Mouse (Mus musculus) hindbrain, embryonic 15.5 days (tissue): ENCODE data around the gene Limk1. TPM values are rescaled to one million over a fixed set of nuclear protein-coding genes. Genes with fewer than 3 reads are reported as not detected.

Source experiments
- ATAC-seq: fragments of 200-750 bp; cut with Nextera tagmentation; 2 replicates; pipeline ENCODE4 v1.8.0; 2017; ENCODE audit warnings: low read depth, moderate number of reproducible peaks, moderate TSS enrichment; ENCODE audit not compliant: low FRiP score
- H3K27ac ChIP-seq: fragments of 300-500 bp; sonication (generic); replicated peaks from 2 replicates; pipeline ENCODE4 v1.5.1; 2015; ENCODE audit warnings: mild to moderate bottlenecking, inconsistent platforms
- H3K27me3 ChIP-seq: fragments of 300-500 bp; sonication (generic); 2 replicates; pipeline ENCODE4 v1.6.1; 2015; ENCODE audit warnings: control low read depth, inconsistent platforms
- H3K36me3 ChIP-seq: fragments of 300-500 bp; sonication (generic); 2 replicates; pipeline ENCODE4 v1.6.1; 2015; ENCODE audit warnings: control low read depth, inconsistent platforms
- H3K4me1 ChIP-seq: fragments of 300-500 bp; sonication (generic); replicated peaks from 2 replicates; pipeline ENCODE4 v1.6.1; 2015; ENCODE audit warnings: control low read depth, inconsistent platforms
- H3K4me2 ChIP-seq: fragments of 300-500 bp; sonication (generic); 2 replicates; pipeline ENCODE4 v1.6.1; 2015; ENCODE audit warnings: moderate library complexity, mild to moderate bottlenecking, inconsistent platforms
- H3K4me3 ChIP-seq: fragments of 300-500 bp; sonication (generic); 2 replicates; pipeline ENCODE4 v1.5.1; 2015; ENCODE audit warnings: mild to moderate bottlenecking, inconsistent platforms
- H3K9ac ChIP-seq: fragments of 300-500 bp; sonication (generic); 2 replicates; pipeline ENCODE4 v1.6.1; 2015; ENCODE audit warnings: inconsistent platforms
- H3K9me3 ChIP-seq: fragments of 300-500 bp; sonication (generic); 2 replicates; pipeline ENCODE4 v1.6.1; 2016; ENCODE audit warnings: control low read depth, inconsistent platforms
- WGBS: fragments of 180-500 bp; shearing (Covaris S2); methylation state at CpG from one replicate; pipeline ENCODE4 v1.1.7; 2015; 5-methylcytosine and 5-hydroxymethylcytosine counted together
- polyA plus RNA-seq: library from polyadenylated mRNA; unstranded; fragments of >200 nt; fragmentation: Nextera tagmentation; extraction: Ambion mirVana; gene quantifications from 2 replicates; pipeline ENCODE4 v1.2.1, GENCODE M21; 2015

The Limk1 gene
- polyA plus RNA-seq, 1 experiment from 2014 or later = 25.8 TPM

DNA sequence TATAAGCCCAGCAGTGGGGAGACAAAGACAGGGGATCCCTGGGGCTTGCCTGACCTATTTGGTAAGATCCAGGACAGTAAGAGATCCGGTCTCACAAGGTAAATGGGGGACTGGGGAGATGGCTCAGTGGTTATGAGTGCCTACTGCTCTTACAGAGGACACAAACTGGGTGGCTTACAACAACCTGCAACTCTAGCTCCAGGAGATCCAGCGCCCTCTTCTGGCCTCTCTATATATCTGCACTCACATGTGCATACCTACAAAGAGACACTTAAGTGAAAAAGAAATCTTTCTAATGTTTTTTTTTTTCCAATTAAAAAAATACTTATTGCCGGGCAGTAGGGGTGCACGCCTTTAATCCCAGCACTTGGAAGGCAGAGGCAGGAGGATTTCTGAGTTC, 41.9 kb downstream of the Limk1 start:
- Histone ChIP-seq H3K4me2 (no peak overlapping the region), H3K9ac (no peak overlapping the region), H3K27me3 (no peaks in the 10 kb centered on the region), H3K4me3 (no peak overlapping the region), H3K27ac (no peak overlapping the region), H3K36me3 (no peaks in the 10 kb centered on the region), H3K4me1 (no peaks in the 10 kb centered on the region), H3K9me3 (no peaks in the 10 kb centered on the region)
- no peak for ATAC-seq
- 78% methylated on average over 4 of the region's 4 CpGs for WGBS

DNA sequence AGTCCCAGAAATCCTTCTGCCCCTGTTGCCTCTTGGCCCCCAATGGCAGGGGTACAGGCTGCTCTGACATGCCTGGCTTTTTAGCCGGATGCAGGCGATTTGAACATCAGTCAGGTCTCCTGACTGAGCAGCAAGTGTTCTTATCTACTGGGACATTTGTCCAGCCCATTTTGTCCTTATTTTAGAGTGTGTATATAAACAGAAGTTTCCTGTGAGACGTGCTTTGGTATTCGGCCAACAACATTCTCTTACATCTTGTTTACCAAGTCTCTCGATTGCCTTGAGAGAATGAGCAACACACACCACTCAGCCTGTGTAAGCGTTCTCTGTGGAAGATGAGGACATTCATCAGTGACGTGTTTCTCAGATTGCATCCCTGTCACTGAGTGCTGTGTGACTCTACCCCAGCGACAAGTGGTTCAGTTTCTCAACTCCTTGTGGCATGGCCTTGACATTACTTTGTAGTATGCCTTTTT, 43.7 kb downstream of the Limk1 start:
- no peak overlapping the region for H3K4me2 ChIP-seq
- 75% methylated on average over 8 of the region's 8 CpGs for WGBS
- H3K36me3 ChIP-seq = no peaks in the 10 kb centered on the region
- no peaks in the 10 kb centered on the region for H3K9me3 ChIP-seq
- H3K4me3 ChIP-seq = no peak overlapping the region
- H3K27me3 ChIP-seq = no peaks in the 10 kb centered on the region
- no peak for ATAC-seq
- peaks cover 3% of the 10 kb centered on the region; the same call in 1 of the 2 replicates for H3K4me1 ChIP-seq
- no peak overlapping the region for H3K9ac ChIP-seq
- no peak overlapping the region for H3K27ac ChIP-seq

DNA sequence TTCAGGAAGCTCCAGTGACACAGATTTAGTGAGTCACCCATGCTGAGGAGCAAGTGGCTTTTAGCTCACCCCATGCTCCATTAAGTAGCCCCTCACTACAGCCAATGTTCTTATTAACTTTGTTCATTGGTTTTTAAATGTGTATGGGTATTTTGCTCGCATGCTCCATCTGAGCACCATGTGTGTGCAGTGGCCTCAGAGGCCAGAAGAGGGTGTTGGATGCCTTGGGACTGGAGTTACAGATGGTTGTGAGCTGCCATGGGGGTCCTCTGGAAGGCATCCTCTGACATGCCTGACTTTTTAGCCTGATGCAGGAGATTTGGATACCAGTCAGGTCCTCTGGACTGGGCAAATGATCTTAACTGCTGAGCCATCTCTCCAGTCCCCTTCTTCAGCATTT, 44.3 kb downstream of the Limk1 start:
- peaks cover 5% of the 10 kb centered on the region; the same call in 1 of the 2 replicates for H3K4me1 ChIP-seq
- no peak overlapping the region for H3K27ac ChIP-seq
- no peaks in the 10 kb centered on the region for H3K27me3 ChIP-seq
- no peaks in the 10 kb centered on the region for H3K9me3 ChIP-seq
- no peak for ATAC-seq
- no peak overlapping the region for H3K4me2 ChIP-seq
- no peaks in the 10 kb centered on the region for H3K36me3 ChIP-seq
- H3K9ac ChIP-seq = no peak overlapping the region
- WGBS = 83% methylated on average over 1 of the region's 1 CpGs
- no peak overlapping the region for H3K4me3 ChIP-seq

DNA sequence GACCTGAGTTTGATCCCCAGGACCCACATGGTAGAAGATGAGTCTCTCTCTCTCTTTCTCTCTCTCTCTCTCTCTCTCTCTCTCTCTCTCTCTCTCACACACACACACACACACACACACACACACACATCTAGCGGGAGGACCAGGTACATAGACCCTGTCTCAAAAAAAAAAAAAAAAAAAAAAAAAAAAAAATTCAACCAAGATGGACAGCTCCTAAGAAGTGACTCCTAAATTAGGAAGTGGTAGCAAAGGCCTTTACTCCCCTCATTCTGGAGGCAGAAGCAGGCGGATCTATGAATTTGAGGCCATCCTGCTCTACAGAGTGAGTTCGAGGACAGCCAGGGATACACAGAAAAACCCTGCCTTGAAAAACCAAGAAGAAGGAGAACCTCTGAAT, 48.0 kb downstream of the Limk1 start:
- H3K9ac ChIP-seq = no peak overlapping the region
- H3K4me1 ChIP-seq = peaks cover 19% of the 10 kb centered on the region
- 0 out of 2 replicates have a peak, but pooled peaks cover 4% of the 10 kb centered on the region for H3K36me3 ChIP-seq
- 90% methylated on average over 3 of the region's 3 CpGs for WGBS
- no peak for ATAC-seq
- no peaks in the 10 kb centered on the region for H3K27me3 ChIP-seq
- H3K27ac ChIP-seq = no peak overlapping the region
- no peak overlapping the region for H3K4me2 ChIP-seq
- H3K4me3 ChIP-seq = no peak overlapping the region
- H3K9me3 ChIP-seq = no peaks in the 10 kb centered on the region

DNA sequence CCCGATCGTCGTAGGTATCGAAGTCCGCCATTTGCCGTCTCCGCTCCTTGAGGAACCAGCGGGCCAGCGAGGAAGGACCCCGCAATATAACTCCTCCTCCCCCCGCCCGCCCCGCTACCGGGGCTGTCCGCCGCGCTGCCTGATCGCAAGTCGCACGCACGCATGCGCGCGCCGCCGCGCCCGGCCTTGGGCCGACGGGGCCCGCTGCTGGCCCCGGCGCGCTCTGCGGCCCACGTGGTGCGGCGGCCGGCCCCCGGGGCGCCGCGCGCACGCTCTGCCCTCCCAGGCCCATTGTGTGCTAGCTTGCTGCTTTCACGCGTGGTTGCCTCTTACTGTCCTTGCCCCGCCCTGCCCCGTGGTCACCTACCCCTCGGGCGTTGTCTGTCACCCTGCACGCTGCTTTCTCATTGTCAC, 49.1 kb downstream of the Limk1 start, which contains the start of gene Eif4h:
Gene Eif4h (minus strand): TSS at position 222 of the 414 bp plus-strand sequence.
- 0 out of 2 replicates have a peak, but pooled peaks cover 4% of the 10 kb centered on the region for H3K36me3 ChIP-seq
- peak within 1 kb of the TSS; percentile 82 for H3K4me2 ChIP-seq
- WGBS = under 1% methylated on average over 52 of the region's 52 CpGs
- H3K27ac ChIP-seq = peak within 1 kb of the TSS; percentile 96
- ATAC-seq = peak; percentile 92
- no peaks in the 10 kb centered on the region for H3K9me3 ChIP-seq
- peaks cover 19% of the 10 kb centered on the region for H3K4me1 ChIP-seq
- peak within 1 kb of the TSS; percentile 99 for H3K9ac ChIP-seq
- no peaks in the 10 kb centered on the region for H3K27me3 ChIP-seq
- peak within 1 kb of the TSS; percentile 97 for H3K4me3 ChIP-seq

DNA sequence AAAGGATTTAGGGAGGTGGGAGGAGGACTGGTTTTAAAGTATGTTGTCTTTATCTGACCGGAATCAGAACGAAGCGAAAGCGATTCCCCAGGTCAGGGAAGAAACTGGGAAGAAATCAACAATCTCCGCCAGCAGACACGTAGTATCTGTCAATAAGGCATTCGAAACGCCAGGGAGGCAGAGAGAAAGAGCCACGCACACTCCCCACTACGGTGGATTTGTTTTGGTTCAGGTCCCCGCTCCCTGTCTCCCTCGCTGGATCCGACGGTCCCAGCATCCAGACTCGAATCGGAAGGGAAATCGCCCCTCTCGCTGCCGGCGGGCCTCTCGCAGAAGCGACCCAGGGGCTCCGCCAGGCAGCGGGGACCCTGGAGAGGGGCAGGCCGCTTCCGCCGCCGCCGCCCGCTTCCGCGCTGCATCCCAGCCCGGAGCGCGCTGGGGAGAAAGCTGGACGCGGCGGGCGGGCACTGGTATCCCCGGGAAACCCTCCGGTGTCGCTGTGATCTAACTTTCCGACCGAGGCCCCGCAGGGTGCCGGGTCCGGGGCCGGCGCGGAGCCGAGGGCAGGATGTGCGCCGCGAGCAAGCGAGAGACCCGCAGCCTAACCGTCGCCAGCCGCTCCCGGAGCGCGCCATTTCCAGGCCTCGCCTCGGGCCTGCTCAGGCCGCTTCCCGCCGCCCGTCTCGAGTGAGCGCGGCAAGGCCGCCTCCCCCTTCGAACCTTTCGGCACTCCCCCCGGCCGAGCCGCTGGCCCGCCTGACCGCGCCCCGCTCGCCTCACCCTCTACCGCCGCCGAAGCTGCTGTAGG, 49.7 kb downstream of the Limk1 start:
- H3K36me3 ChIP-seq = 0 out of 2 replicates have a peak, but pooled peaks cover 4% of the 10 kb centered on the region
- peak overlapping the region; percentile 99 for H3K9ac ChIP-seq
- peak overlapping the region; percentile 97 for H3K4me3 ChIP-seq
- H3K4me1 ChIP-seq = peaks cover 19% of the 10 kb centered on the region
- H3K27ac ChIP-seq = peak overlapping the region; percentile 96
- peak; percentile 80 for ATAC-seq
- H3K27me3 ChIP-seq = no peaks in the 10 kb centered on the region
- peak overlapping the region; percentile 82 for H3K4me2 ChIP-seq
- under 1% methylated on average over 78 of the region's 85 CpGs for WGBS
- no peaks in the 10 kb centered on the region for H3K9me3 ChIP-seq

- H3K4me2 ChIP-seq = peak overlapping the region; percentile 82
- no peak for ATAC-seq
- WGBS = 35% methylated on average over 5 of the region's 5 CpGs
- 0 out of 2 replicates have a peak, but pooled peaks cover 4% of the 10 kb centered on the region for H3K36me3 ChIP-seq
- peak overlapping the region; percentile 99 for H3K9ac ChIP-seq
- no peaks in the 10 kb centered on the region for H3K27me3 ChIP-seq
- H3K4me3 ChIP-seq = peak overlapping the region; percentile 97
- H3K9me3 ChIP-seq = no peaks in the 10 kb centered on the region
- peaks cover 19% of the 10 kb centered on the region for H3K4me1 ChIP-seq
- peak overlapping the region; percentile 96 for H3K27ac ChIP-seq
Observed at GRCm38 (mm10) chr5:134637820-134638367, 50.5 kb downstream of the Limk1 start.

DNA sequence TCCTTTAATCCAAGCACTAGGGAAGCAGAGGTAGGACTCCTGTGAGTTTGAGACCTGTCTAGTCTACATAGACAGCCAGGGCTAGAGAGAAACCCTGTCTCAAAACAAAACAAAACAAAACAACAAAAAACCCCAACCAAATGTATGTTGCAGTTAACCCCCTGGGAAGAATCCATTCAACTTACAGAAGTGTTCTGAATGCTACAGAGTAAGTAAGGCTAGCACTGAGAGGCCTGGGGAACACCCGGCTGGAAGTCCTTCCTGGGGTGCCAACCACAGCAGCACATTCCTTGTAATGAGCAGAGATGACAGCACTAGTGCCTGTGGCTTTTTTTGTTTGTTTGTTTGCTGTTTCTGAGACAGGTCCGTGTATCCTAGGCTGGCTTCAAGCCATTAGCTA, 55.6 kb downstream of the Limk1 start:
- peaks cover 10% of the 10 kb centered on the region for H3K4me1 ChIP-seq
- no peak overlapping the region for H3K4me2 ChIP-seq
- H3K27me3 ChIP-seq = no peaks in the 10 kb centered on the region
- H3K9me3 ChIP-seq = no peaks in the 10 kb centered on the region
- H3K27ac ChIP-seq = no peak overlapping the region
- no peak for ATAC-seq
- no peak overlapping the region for H3K4me3 ChIP-seq
- no peak overlapping the region for H3K9ac ChIP-seq
- H3K36me3 ChIP-seq = peaks cover 8% of the 10 kb centered on the region
- WGBS = 52% methylated on average over 2 of the region's 2 CpGs

- no peak overlapping the region for H3K4me2 ChIP-seq
- peaks cover 26% of the 10 kb centered on the region for H3K36me3 ChIP-seq
- no peak overlapping the region for H3K4me3 ChIP-seq
- ATAC-seq = no peak
- H3K4me1 ChIP-seq = no peaks in the 10 kb centered on the region
- no peaks in the 10 kb centered on the region for H3K9me3 ChIP-seq
- no peak overlapping the region for H3K9ac ChIP-seq
- no peak overlapping the region for H3K27ac ChIP-seq
- no peaks in the 10 kb centered on the region for H3K27me3 ChIP-seq
Observed at GRCm38 (mm10) chr5:134630835-134631234, 57.6 kb downstream of the Limk1 start.

DNA sequence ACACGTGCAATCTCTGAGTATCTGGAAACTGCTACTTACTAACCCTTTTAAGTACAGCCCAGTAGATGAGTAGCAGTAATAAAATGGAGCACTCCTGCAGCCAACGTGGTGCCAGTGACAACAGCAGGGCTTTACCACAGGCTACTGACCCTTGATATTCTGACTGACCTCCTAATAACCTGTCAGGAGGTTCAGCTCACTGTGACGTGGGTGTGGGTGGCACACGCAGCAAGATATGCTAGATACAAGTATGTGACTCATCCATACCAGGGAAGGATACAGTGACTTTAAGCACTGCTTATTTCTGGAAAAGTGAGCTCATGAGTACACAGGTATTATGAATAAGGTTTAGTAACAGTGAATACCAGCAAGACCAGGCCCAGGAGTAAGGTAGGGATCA, 58.9 kb downstream of the Limk1 start:
- H3K27me3 ChIP-seq = no peaks in the 10 kb centered on the region
- ATAC-seq = no peak
- WGBS = 88% methylated on average over 4 of the region's 4 CpGs
- H3K36me3 ChIP-seq = peaks cover 34% of the 10 kb centered on the region
- H3K4me2 ChIP-seq = no peak overlapping the region
- no peak overlapping the region for H3K4me3 ChIP-seq
- H3K9ac ChIP-seq = no peak overlapping the region
- H3K9me3 ChIP-seq = no peaks in the 10 kb centered on the region
- no peaks in the 10 kb centered on the region for H3K4me1 ChIP-seq
- H3K27ac ChIP-seq = no peak overlapping the region

DNA sequence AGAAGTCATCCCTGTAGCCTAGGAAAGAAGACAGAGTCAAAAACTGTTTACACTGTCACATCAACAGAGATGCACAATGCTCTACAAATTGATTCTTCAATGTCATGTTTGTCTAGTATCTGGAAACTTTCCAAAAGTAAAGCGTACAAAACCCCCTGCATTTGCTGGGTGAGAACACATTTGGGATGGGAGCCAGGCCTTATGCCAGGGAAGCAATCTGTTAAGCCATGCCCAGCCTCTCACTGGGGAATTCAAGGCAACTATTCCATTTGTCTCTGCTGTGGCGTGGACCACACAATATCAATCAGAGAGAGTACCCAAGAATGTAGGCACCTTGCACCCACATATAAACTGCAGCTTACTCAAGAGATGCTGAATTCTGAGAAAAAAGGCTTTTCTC, 66.3 kb downstream of the Limk1 start:
- Histone ChIP-seq H3K4me3 (no peak overlapping the region), H3K4me1 (0 out of 2 replicates have a peak, but pooled peaks cover 5% of the 10 kb centered on the region), H3K9me3 (no peaks in the 10 kb centered on the region), H3K27me3 (no peaks in the 10 kb centered on the region), H3K9ac (no peak overlapping the region), H3K4me2 (no peak overlapping the region), H3K36me3 (peaks cover 87% of the 10 kb centered on the region), H3K27ac (no peak overlapping the region)
- WGBS = 55% methylated on average over 2 of the region's 2 CpGs
- ATAC-seq = no peak

DNA sequence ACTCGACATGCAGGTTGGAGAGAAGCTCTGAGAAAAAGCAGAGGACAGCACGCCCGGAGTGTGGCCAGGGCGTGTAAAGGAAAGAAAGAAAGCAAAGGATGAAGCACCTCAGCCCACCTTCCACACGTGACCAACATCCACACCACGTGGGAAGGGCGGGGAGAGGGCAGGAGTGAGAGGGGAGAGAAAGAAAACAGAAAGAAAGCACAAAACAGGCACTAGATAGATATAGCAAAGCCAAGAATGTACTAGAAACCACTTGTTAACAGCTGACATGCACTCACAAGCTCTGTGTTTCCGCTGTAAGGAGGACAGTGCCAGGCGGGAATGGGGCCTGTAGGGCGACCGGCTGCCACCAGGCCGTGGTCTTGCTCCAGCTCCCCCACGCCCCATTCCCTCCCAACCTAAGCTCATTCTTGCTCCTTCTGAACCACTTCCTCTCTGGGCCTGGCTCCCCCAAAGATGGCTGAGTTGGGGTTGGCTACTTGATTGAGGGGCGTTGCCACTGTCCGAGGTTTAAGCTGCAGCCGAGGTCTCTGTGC, 67.2 kb downstream of the Limk1 start:
- Histone ChIP-seq H3K36me3 (peaks cover 78% of the 10 kb centered on the region), H3K9ac (no peak overlapping the region), H3K27ac (no peak overlapping the region), H3K9me3 (no peaks in the 10 kb centered on the region), H3K4me3 (no peak overlapping the region), H3K27me3 (no peaks in the 10 kb centered on the region), H3K4me2 (no peak overlapping the region), H3K4me1 (0 out of 2 replicates have a peak, but pooled peaks cover 5% of the 10 kb centered on the region)
- ATAC-seq = no peak
- 95% methylated on average over 16 of the region's 16 CpGs for WGBS
